Mouse (Mus musculus) megakaryocyte, embryonic 14.5 days (primary cell): ENCODE data around the gene Plekhg3.

Experiments used
- FLI1 ChIP-seq: IDR thresholded peaks from 2 replicates; pipeline ENCODE4 v1.6.1; 2012; ENCODE audit warnings: low read length, inconsistent platforms, mixed read lengths
- GATA1 ChIP-seq: IDR thresholded peaks from 3 replicates; pipeline ENCODE4 v1.6.1; 2012; ENCODE audit warnings: mixed read lengths, low read length, inconsistent platforms, borderline replicate concordance

DNA sequence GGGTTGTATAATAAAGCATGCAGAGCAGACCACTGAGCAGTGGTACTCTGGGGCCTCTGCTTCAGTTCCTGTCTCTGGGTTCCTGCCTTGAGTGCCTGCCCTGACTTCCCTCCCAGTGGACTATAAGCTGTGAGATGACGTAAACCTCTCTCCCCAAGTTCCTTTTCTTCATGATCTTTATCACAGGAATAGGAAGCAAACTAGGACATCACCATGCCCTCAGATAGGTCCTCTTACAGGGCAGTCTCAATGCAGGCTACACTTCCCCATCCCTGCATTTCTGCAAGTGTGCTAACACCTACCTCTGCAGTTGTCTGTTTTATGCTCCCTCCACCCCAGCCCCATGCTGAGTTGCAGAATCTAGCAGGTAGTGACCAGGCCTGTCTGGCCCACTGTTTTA lies 39.9 kb upstream of the Plekhg3 start:
- no peak for TF ChIP-seq GATA1
- TF ChIP-seq FLI1: no peak
